Mouse (Mus musculus) intestine, embryonic 16.5 days (tissue): ENCODE results near the gene Dnaic1. TPM values are rescaled to one million over a fixed set of nuclear protein-coding genes. Genes with fewer than 3 reads are reported as not detected.
"Not testable (repeated sequence)": the region's sequence is repeated elsewhere in the genome, so short reads cannot be mapped to it uniquely, and the experiment has no call there.

Source experiments
- ATAC-seq: fragments of 200-750 bp; cut with Nextera tagmentation; 2 replicates; pipeline ENCODE4 v1.8.0; 2017; ENCODE audit warnings: moderate TSS enrichment, moderate library complexity
- H3K27ac ChIP-seq: fragments of 300-500 bp; sonication (generic); 2 replicates; pipeline ENCODE4 v1.5.1; 2014; ENCODE audit warnings: mild to moderate bottlenecking, low read length
- H3K27me3 ChIP-seq: fragments of 300-500 bp; sonication (generic); replicated peaks from 2 replicates; pipeline ENCODE4 v1.6.1; 2014; ENCODE audit warnings: low read length, control low read depth, mixed read lengths; ENCODE audit not compliant: control insufficient read depth, insufficient read depth
- H3K36me3 ChIP-seq: fragments of 300-500 bp; sonication (generic); 2 replicates; pipeline ENCODE4 v1.6.1; 2014; ENCODE audit warnings: low read length, control low read depth; ENCODE audit not compliant: control insufficient read depth, insufficient read depth
- H3K4me1 ChIP-seq: fragments of 300-500 bp; sonication (generic); 2 replicates; pipeline ENCODE4 v1.6.1; 2014; ENCODE audit warnings: low read length, control low read depth, mixed read lengths; ENCODE audit not compliant: control insufficient read depth, insufficient read depth
- H3K4me2 ChIP-seq: fragments of 300-500 bp; sonication (generic); 2 replicates; pipeline ENCODE4 v1.6.1; 2014; ENCODE audit warnings: low read depth, low read length, control low read depth
- H3K4me3 ChIP-seq: fragments of 300-500 bp; sonication (generic); 2 replicates; pipeline ENCODE4 v1.5.1; 2014; ENCODE audit warnings: mild to moderate bottlenecking, low read length
- H3K9ac ChIP-seq: fragments of 300-500 bp; sonication (generic); 2 replicates; pipeline ENCODE4 v1.6.1; 2014; ENCODE audit warnings: low read depth, low read length
- H3K9me3 ChIP-seq: fragments of 300-500 bp; sonication (generic); 2 replicates; pipeline ENCODE4 v1.6.1; 2016; ENCODE audit warnings: low read length, control low read depth; ENCODE audit not compliant: control insufficient read depth
- WGBS: fragments of 180-500 bp; shearing (Covaris S2); extraction: QIAGEN DNeasy Blood & Tissue Kit; methylation state at CpG from one replicate; pipeline ENCODE4 v1.1.7; 2014; 5-methylcytosine and 5-hydroxymethylcytosine counted together
- polyA plus RNA-seq: library from polyadenylated mRNA; unstranded; fragments of >200 nt; fragmentation: Nextera tagmentation; extraction: Ambion mirVana; gene quantifications from 2 replicates; pipeline ENCODE4 v1.2.1, GENCODE M21; 2015

Dnaic1 gene
- polyA plus RNA-seq, 1 experiment from 2014 or later, result 4.2 TPM

DNA sequence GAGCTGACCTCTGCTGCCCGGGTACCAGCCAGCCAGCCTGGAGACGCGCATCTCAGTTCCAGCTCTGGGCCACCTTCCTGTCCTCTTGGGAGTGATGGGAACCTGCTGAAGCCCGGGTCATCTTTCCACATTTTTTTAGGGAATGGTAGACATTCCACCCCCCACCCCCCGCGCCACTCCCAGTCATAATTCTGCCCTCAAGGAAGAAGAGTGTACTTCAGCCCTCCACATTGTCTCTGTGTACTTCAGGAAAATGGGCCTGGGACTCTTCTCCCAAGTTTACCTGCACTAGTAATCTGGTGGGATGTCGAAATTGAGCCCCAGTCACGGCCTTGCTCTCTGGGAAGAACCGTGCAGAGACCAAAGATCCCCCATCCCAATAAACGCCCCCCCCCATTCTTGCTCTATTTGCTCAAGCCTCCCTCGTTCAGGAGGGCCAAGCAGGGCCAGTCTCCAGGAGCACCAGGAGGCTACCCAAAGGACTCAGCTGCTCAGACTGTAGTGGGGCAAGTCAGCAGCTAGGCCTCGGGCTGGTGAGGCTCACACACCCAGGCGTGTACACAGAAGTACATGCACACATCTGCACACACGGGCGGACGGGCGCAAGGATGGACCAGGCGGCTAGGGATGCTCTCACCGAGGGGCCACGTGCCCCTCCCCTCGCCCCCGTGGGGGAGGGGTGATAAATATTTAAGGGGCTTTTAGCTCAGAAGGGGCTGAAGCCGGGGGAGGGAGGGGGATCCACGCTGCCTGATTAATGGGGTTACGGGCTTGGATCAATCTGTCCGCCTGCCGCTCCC is 114.8 kb downstream of the Dnaic1 start:
- peaks cover 22% of the 10 kb centered on the region for H3K4me1 ChIP-seq
- H3K27ac ChIP-seq, H3K4me2 ChIP-seq, H3K9me3 ChIP-seq, H3K27me3 ChIP-seq, H3K4me3 ChIP-seq, H3K9ac ChIP-seq, H3K36me3 ChIP-seq, ATAC-seq: not testable (repeated sequence)
- WGBS, result 7% methylated on average over 22 of the region's 27 CpGs

DNA sequence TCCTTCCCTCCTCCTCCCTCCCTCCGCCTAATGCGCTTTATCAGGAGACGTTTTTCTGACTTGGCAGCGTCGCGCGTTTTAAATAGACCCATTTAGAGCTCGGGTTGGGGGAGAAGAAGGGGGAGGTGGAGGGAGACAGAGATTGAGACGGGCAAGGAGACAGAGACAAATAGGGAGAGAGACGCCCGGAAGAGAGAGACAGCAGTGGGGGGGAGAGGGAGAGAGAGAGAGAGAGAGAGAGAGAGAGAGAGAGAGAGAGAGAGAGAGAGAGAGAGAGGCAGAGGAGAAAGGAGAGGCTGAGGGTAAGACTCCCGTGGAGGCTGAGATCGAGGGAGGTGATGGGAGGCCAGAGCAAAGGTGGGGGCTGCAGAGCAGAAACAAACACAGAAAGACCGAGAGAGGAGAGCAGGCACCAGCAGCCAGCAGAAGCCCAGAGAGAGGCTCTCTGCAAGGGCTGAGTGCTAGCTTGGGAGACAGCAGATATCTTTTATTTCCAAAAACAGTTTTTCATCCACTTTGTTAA is 115.4 kb downstream of the Dnaic1 start:
- peaks cover 15% of the 10 kb centered on the region for H3K4me1 ChIP-seq
- H3K36me3 ChIP-seq, H3K9ac ChIP-seq, H3K4me2 ChIP-seq, H3K4me3 ChIP-seq, H3K27me3 ChIP-seq, ATAC-seq, H3K9me3 ChIP-seq, H3K27ac ChIP-seq: not testable (repeated sequence)
- 2% methylated on average over 14 of the region's 14 CpGs for WGBS

DNA sequence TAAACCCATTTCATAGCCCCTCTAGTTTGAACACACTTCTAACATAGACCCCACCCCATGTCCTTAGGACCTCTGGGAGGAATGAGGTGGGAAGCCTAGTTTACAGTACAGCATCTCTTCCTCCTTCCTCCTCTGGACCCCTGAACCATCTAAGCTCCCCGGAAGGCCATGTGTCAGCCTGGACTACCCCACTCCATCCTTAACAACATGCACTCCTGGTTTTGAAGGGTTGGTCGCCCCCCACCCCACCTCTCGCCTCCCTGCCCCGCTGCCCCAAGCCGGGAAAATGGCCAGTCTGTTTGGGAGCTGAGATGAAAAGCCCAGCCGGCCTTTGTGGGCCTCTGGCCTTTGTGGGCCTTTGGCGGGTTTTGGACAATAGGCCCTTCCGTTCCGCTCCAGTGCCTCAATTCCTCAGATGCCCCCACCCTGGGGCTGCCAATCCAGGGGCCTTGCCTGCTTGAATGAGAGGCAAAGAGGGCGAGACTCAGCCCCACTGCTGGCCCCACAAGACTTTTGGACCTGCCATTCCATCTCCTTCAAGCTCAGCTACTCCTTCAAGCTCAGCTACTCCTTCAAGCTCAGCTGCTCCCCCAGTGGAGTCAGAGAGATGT is 116.4 kb downstream of the Dnaic1 start:
- H3K27ac ChIP-seq, H3K4me2 ChIP-seq, ATAC-seq, H3K9ac ChIP-seq, H3K9me3 ChIP-seq, H3K4me1 ChIP-seq, H3K36me3 ChIP-seq, H3K27me3 ChIP-seq, H3K4me3 ChIP-seq: not testable (repeated sequence)
- 63% methylated on average over 9 of the region's 10 CpGs for WGBS

Other genes with a start within 250 kb of the Dnaic1 start
- gene Ubap1, start 220.8 kb upstream of the Dnaic1 start, polyA plus RNA-seq, result 46.5 and 52.1 TPM in 2 replicates
- 4.0 TPM in 2 replicates for gene Kif24, start 104.9 kb upstream of the Dnaic1 start, polyA plus RNA-seq
- 62.5 and 70.3 TPM in 2 replicates for gene Nudt2, start 104.6 kb upstream of the Dnaic1 start, polyA plus RNA-seq
- 12.7 and 15.3 TPM in 2 replicates for gene AI464131, start 66.7 kb upstream of the Dnaic1 start, polyA plus RNA-seq
- gene 1110017D15Rik, start 52.4 kb upstream of the Dnaic1 start, polyA plus RNA-seq, result 0.21 TPM in 1 of 2 replicates, not detected in the other
- 2.4 and 2.9 TPM in 2 replicates for gene Fam219a, start 237 bp upstream of the Dnaic1 start, polyA plus RNA-seq
- gene Enho, start 70.5 kb downstream of the Dnaic1 start, polyA plus RNA-seq, result 7.6 and 8.7 TPM in 2 replicates
- gene Cntfr, start 127.3 kb downstream of the Dnaic1 start, polyA plus RNA-seq, result 5.5 and 5.6 TPM in 2 replicates
- gene Il11ra1, start 130.2 kb downstream of the Dnaic1 start, polyA plus RNA-seq, result 113 and 125 TPM in 2 replicates
- 57.5 and 64.9 TPM in 2 replicates for gene Rpp25l, start 143.8 kb downstream of the Dnaic1 start, polyA plus RNA-seq
- gene Dctn3, start 153.4 kb downstream of the Dnaic1 start, polyA plus RNA-seq, result 136 and 143 TPM in 2 replicates
- not detected in 2 replicates for gene Arid3c, start 161.4 kb downstream of the Dnaic1 start, polyA plus RNA-seq
- gene Galt, start 185.5 kb downstream of the Dnaic1 start, polyA plus RNA-seq, result 93.4 and 103 TPM in 2 replicates
- gene Sigmar1, start 186.4 kb downstream of the Dnaic1 start, polyA plus RNA-seq, result 105 and 111 TPM in 2 replicates
- gene Ccl27a, start 204.5 kb downstream of the Dnaic1 start, polyA plus RNA-seq, result 24.3 and 26.8 TPM in 2 replicates